Mouse (Mus musculus): ENCODE data around the gene Wdr5b. TPM values are rescaled to one million over a fixed set of nuclear protein-coding genes. Genes with fewer than 3 reads are reported as not detected.
"Not testable (repeated sequence)": the region's sequence is repeated elsewhere in the genome, so short reads cannot be mapped to it uniquely, and the experiment has no call there.

The Wdr5b gene
- 12.0 and 12.4 TPM in 2 replicates for polyA plus RNA-seq (2015; fragmentation: Nextera tagmentation; extraction: Ambion mirVana)

GRCm38 (mm10) chr16:36040640-36041624, at the start of gene Wdr5b:
Gene Wdr5b, plus strand, starts transcription at chr16:36041190.
- 2% methylated on average over 39 of the region's 39 CpGs for WGBS
- peaks cover 36% of the 10 kb centered on the region for H3K4me1 ChIP-seq
- no peaks in the 10 kb centered on the region for H3K27me3 ChIP-seq (replicated peaks)
- H3K9ac ChIP-seq (replicated peaks), result peak within 1 kb of the TSS; percentile 70
- peak within 1 kb of the TSS; percentile 88 for H3K27ac ChIP-seq (replicated peaks)
- no peaks in the 10 kb centered on the region for H3K9me3 ChIP-seq (replicated peaks)
- H3K36me3 ChIP-seq, result peaks cover 22% of the 10 kb centered on the region
- peak; percentile 97 for ATAC-seq (ENCODE audit: low FRiP score)
- peak within 1 kb of the TSS; percentile 72 for H3K4me2 ChIP-seq
- peak within 1 kb of the TSS; percentile 67 for H3K4me3 ChIP-seq (replicated peaks)

- H3K36me3 ChIP-seq, result no peaks in the 10 kb centered on the region
- no peak overlapping the region for H3K4me3 ChIP-seq (replicated peaks)
- no peaks in the 10 kb centered on the region for H3K27me3 ChIP-seq (replicated peaks)
- no peak overlapping the region for H3K4me2 ChIP-seq
- H3K4me1 ChIP-seq, result peaks cover 4% of the 10 kb centered on the region; the same call in 1 of the 2 replicates
- no peak overlapping the region for H3K9ac ChIP-seq (replicated peaks)
- WGBS, result 78% methylated on average over 1 of the region's 1 CpGs
- H3K27ac ChIP-seq (replicated peaks), result no peak overlapping the region
- no peaks in the 10 kb centered on the region for H3K9me3 ChIP-seq (replicated peaks)
- no peak for ATAC-seq (ENCODE audit: low FRiP score)
Observed at GRCm38 (mm10) chr16:35992391-35992790, 48.6 kb upstream of the Wdr5b start.

- no peak overlapping the region for H3K9ac ChIP-seq (replicated peaks)
- H3K9me3 ChIP-seq (replicated peaks), result no peaks in the 10 kb centered on the region
- 90% methylated on average over 3 of the region's 3 CpGs for WGBS
- no peaks in the 10 kb centered on the region for H3K4me1 ChIP-seq
- H3K4me2 ChIP-seq, result no peak overlapping the region
- no peak for ATAC-seq (ENCODE audit: low FRiP score)
- H3K27ac ChIP-seq (replicated peaks), result no peak overlapping the region
- H3K27me3 ChIP-seq (replicated peaks), result no peaks in the 10 kb centered on the region
- no peak overlapping the region for H3K4me3 ChIP-seq (replicated peaks)
- H3K36me3 ChIP-seq, result no peaks in the 10 kb centered on the region
Observed at GRCm38 (mm10) chr16:35993316-35993715, 47.7 kb upstream of the Wdr5b start.

- H3K4me2 ChIP-seq; H3K27me3 ChIP-seq (replicated peaks); H3K9ac ChIP-seq (replicated peaks); H3K4me3 ChIP-seq (replicated peaks); H3K4me1 ChIP-seq; H3K27ac ChIP-seq (replicated peaks); ATAC-seq (ENCODE audit: low FRiP score); H3K9me3 ChIP-seq (replicated peaks): not testable (repeated sequence)
- H3K36me3 ChIP-seq, result peaks cover 16% of the 10 kb centered on the region
- WGBS, result 94% methylated on average over 4 of the region's 4 CpGs
Observed at GRCm38 (mm10) chr16:35998852-35999251, 42.1 kb upstream of the Wdr5b start.

- ATAC-seq (ENCODE audit: low FRiP score), result no peak
- Histone ChIP-seq H3K27me3 (replicated peaks) (no peaks in the 10 kb centered on the region), H3K4me1 (no peaks in the 10 kb centered on the region), H3K4me3 (replicated peaks) (no peak overlapping the region), H3K4me2 (no peak overlapping the region), H3K36me3 (peaks cover 20% of the 10 kb centered on the region), H3K27ac (replicated peaks) (no peak overlapping the region), H3K9me3 (replicated peaks) (no peaks in the 10 kb centered on the region), H3K9ac (replicated peaks) (no peak overlapping the region)
- WGBS, result 90% methylated on average over 3 of the region's 3 CpGs
Observed at GRCm38 (mm10) chr16:36008396-36008795, 32.6 kb upstream of the Wdr5b start.

- Histone ChIP-seq H3K36me3 (peaks cover 30% of the 10 kb centered on the region), H3K4me2 (no peak overlapping the region), H3K9me3 (replicated peaks) (no peaks in the 10 kb centered on the region), H3K27me3 (replicated peaks) (no peaks in the 10 kb centered on the region), H3K4me1 (no peaks in the 10 kb centered on the region), H3K4me3 (replicated peaks) (no peak overlapping the region), H3K9ac (replicated peaks) (no peak overlapping the region), H3K27ac (replicated peaks) (no peak overlapping the region)
- WGBS, result 100% methylated on average over 1 of the region's 1 CpGs
- ATAC-seq (ENCODE audit: low FRiP score), result no peak
Observed at GRCm38 (mm10) chr16:36016335-36016734, 24.7 kb upstream of the Wdr5b start.

- not testable (repeated sequence) for H3K9me3 ChIP-seq (replicated peaks); H3K4me1 ChIP-seq; H3K27ac ChIP-seq (replicated peaks); ATAC-seq (ENCODE audit: low FRiP score); H3K4me2 ChIP-seq; H3K9ac ChIP-seq (replicated peaks); H3K4me3 ChIP-seq (replicated peaks); H3K27me3 ChIP-seq (replicated peaks)
- 97% methylated on average over 2 of the region's 2 CpGs for WGBS
- H3K36me3 ChIP-seq, result peaks cover 29% of the 10 kb centered on the region
Observed at GRCm38 (mm10) chr16:36028120-36028519, 12.9 kb upstream of the Wdr5b start.

- peak overlapping the region; percentile 70 for H3K9ac ChIP-seq (replicated peaks)
- H3K27me3 ChIP-seq (replicated peaks), result no peaks in the 10 kb centered on the region
- H3K4me3 ChIP-seq (replicated peaks), result peak overlapping the region; percentile 67
- peaks cover 36% of the 10 kb centered on the region for H3K4me1 ChIP-seq
- H3K27ac ChIP-seq (replicated peaks), result peak overlapping the region; percentile 88
- H3K36me3 ChIP-seq, result peaks cover 27% of the 10 kb centered on the region
- ATAC-seq (ENCODE audit: low FRiP score), result no peak
- H3K4me2 ChIP-seq, result peak overlapping the region; percentile 72
- H3K9me3 ChIP-seq (replicated peaks), result no peaks in the 10 kb centered on the region
- WGBS, result 31% methylated on average over 11 of the region's 11 CpGs
Observed at GRCm38 (mm10) chr16:36041625-36042020, 633 bp downstream of the Wdr5b start.

- H3K4me2 ChIP-seq, result no peak overlapping the region
- 89% methylated on average over 10 of the region's 10 CpGs for WGBS
- peaks cover 37% of the 10 kb centered on the region for H3K36me3 ChIP-seq
- no peak for ATAC-seq (ENCODE audit: low FRiP score)
- no peak overlapping the region for H3K27ac ChIP-seq (replicated peaks)
- peaks cover 36% of the 10 kb centered on the region for H3K4me1 ChIP-seq
- H3K4me3 ChIP-seq (replicated peaks), result no peak overlapping the region
- no peak overlapping the region for H3K9ac ChIP-seq (replicated peaks)
- H3K27me3 ChIP-seq (replicated peaks), result no peaks in the 10 kb centered on the region
- no peaks in the 10 kb centered on the region for H3K9me3 ChIP-seq (replicated peaks)
Observed at GRCm38 (mm10) chr16:36043073-36043472, 2.1 kb downstream of the Wdr5b start.

GRCm38 (mm10) chr16:36043964-36044363, 3.0 kb downstream of the Wdr5b start:
- Histone ChIP-seq H3K4me3 (replicated peaks) (no peak overlapping the region), H3K27me3 (replicated peaks) (no peaks in the 10 kb centered on the region), H3K9ac (replicated peaks) (no peak overlapping the region), H3K4me2 (no peak overlapping the region), H3K36me3 (peaks cover 46% of the 10 kb centered on the region), H3K9me3 (replicated peaks) (no peaks in the 10 kb centered on the region), H3K27ac (replicated peaks) (no peak overlapping the region), H3K4me1 (peaks cover 36% of the 10 kb centered on the region)
- 93% methylated on average over 4 of the region's 4 CpGs for WGBS
- no peak for ATAC-seq (ENCODE audit: low FRiP score)

GRCm38 (mm10) chr16:36047538-36047937, 6.5 kb downstream of the Wdr5b start:
- Histone ChIP-seq H3K4me3 (replicated peaks) (no peak overlapping the region), H3K9ac (replicated peaks) (no peak overlapping the region), H3K27me3 (replicated peaks) (no peaks in the 10 kb centered on the region), H3K4me1 (peaks cover 19% of the 10 kb centered on the region), H3K9me3 (replicated peaks) (no peaks in the 10 kb centered on the region), H3K36me3 (peaks cover 69% of the 10 kb centered on the region), H3K4me2 (no peak overlapping the region), H3K27ac (replicated peaks) (no peak overlapping the region)
- 92% methylated on average over 4 of the region's 4 CpGs for WGBS
- no peak for ATAC-seq (ENCODE audit: low FRiP score)

- no peak overlapping the region for H3K9ac ChIP-seq (replicated peaks)
- H3K4me1 ChIP-seq, result no peaks in the 10 kb centered on the region
- WGBS, result 95% methylated on average over 6 of the region's 6 CpGs
- no peak overlapping the region for H3K4me2 ChIP-seq
- H3K9me3 ChIP-seq (replicated peaks), result no peaks in the 10 kb centered on the region
- no peaks in the 10 kb centered on the region for H3K27me3 ChIP-seq (replicated peaks)
- H3K27ac ChIP-seq (replicated peaks), result no peak overlapping the region
- no peak overlapping the region for H3K4me3 ChIP-seq (replicated peaks)
- no peak for ATAC-seq (ENCODE audit: low FRiP score)
- peaks cover 47% of the 10 kb centered on the region for H3K36me3 ChIP-seq
Observed at GRCm38 (mm10) chr16:36051491-36051890, 10.5 kb downstream of the Wdr5b start.
